Mouse (Mus musculus) heart, adult 2 months (tissue): ENCODE data around the gene Ncbp3.

ENCODE experiments used
- CTCF ChIP-seq: fragments of 200-600 bp; IDR thresholded peaks from 2 replicates; pipeline ENCODE4 v1.8.1; 2022; ENCODE audit warnings: antibody characterized with exemption, mild to moderate bottlenecking, moderate library complexity
- EP300 ChIP-seq: fragments of 200-500 bp; IDR thresholded peaks from 2 replicates; pipeline ENCODE4 v1.6.1; 2011; ENCODE audit warnings: low read depth, low read length, control low read depth; ENCODE audit not compliant: insufficient read depth
- POLR2A ChIP-seq: fragments of 200-500 bp; IDR thresholded peaks from 2 replicates; pipeline ENCODE4 v1.6.1; 2011; ENCODE audit warnings: mild to moderate bottlenecking, low read depth, low read length, control low read depth; ENCODE audit not compliant: insufficient read depth

- no peak for TF ChIP-seq EP300
- no peak for TF ChIP-seq CTCF
- TF ChIP-seq POLR2A: no peak
Observed at GRCm38 (mm10) chr11:73020953-73021800, 26.4 kb upstream of the Ncbp3 start.
